Mouse (Mus musculus) neural tube, postnatal 0 days (tissue): ENCODE results near the gene Rps27rt. TPM values are rescaled to one million over a fixed set of nuclear protein-coding genes. Genes with fewer than 3 reads are reported as not detected.

Experiments
- polyA plus RNA-seq: library from polyadenylated mRNA; unstranded; fragments of >200 nt; fragmentation: Nextera tagmentation; extraction: Ambion mirVana; gene quantifications from 2 replicates; pipeline ENCODE4 v1.2.1, GENCODE M21; 2015

Gene Rps27rt
- polyA plus RNA-seq: 235 and 316 TPM in 2 replicates

GRCm38 (mm10) chr9:114982689-114983360 is at the start of gene Rps27rt:
Gene Rps27rt (minus strand): TSS chr9:114982739.

GRCm38 (mm10) chr9:114978281-114979111 is 4.0 kb downstream of the Rps27rt start, which contains the start of gene Osbpl10:
Gene Osbpl10 (plus strand): TSS chr9:114978569.

DNA sequence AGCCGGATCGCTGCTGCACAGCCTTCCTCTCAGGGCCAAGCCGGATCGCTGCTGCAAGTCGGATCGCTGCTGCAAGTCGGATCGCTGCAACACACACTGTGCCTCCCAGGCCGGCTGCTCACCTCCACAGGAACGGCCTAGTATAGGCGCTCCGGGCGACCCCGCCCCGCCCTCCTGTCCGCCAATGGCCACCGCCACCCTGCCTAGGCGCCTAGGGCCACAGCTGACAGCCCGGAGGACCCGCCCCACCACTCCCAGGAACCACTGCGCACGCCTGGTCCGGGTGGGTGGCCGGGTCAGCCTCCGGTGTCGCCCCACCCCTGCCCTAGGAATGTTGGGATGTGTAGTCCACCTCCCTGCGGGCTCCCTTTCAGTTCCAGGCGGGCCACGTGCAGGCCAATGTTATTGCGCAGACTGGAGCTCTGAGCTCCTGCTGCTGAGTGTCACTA is 48.8 kb downstream of the Rps27rt start, which contains the start of gene Gpd1l:
Gene Gpd1l (minus strand): TSS at position 265 of the 449 bp plus-strand sequence.

Other genes starting within 250 kb of the Rps27rt start
- gene Cmtm7, start 200.9 kb downstream of the Rps27rt start, polyA plus RNA-seq: 12.8 and 14.7 TPM in 2 replicates
- gene Cmtm8, start 138.6 kb downstream of the Rps27rt start, polyA plus RNA-seq: 6.5 and 7.5 TPM in 2 replicates
- 39.6 and 42.4 TPM in 2 replicates for gene Gpd1l, start 48.8 kb downstream of the Rps27rt start, polyA plus RNA-seq
- gene Osbpl10, start 4.2 kb downstream of the Rps27rt start, polyA plus RNA-seq: 4.2 and 5.1 TPM in 2 replicates